Mouse (Mus musculus): ENCODE data around the gene Fam124a. TPM values are rescaled to one million over a fixed set of nuclear protein-coding genes. Genes with fewer than 3 reads are reported as not detected.

Fam124a gene
- 49.0 and 50.7 TPM in 2 replicates for polyA plus RNA-seq (2015; fragmentation: Nextera tagmentation; extraction: Ambion mirVana)

GRCm38 (mm10) chr14:62555309-62555829 is at the start of gene Fam124a:
Gene Fam124a, plus strand, starts transcription at chr14:62555737.
- ATAC-seq (replicated peaks) = peak; percentile 94
- H3K4me3 ChIP-seq = peak within 1 kb of the TSS; percentile 83
- WGBS = 0% methylated on average over 51 of the region's 51 CpGs
- H3K4me1 ChIP-seq = peaks cover 30% of the 10 kb centered on the region
- H3K9me3 ChIP-seq = no peaks in the 10 kb centered on the region
- peak within 1 kb of the TSS; percentile 90 for H3K4me2 ChIP-seq
- H3K9ac ChIP-seq = peak within 1 kb of the TSS; percentile 74
- H3K36me3 ChIP-seq (replicated peaks) = no peaks in the 10 kb centered on the region
- H3K27ac ChIP-seq = peak within 1 kb of the TSS; percentile 79
- no peaks in the 10 kb centered on the region for H3K27me3 ChIP-seq (replicated peaks)

- Histone ChIP-seq H3K27ac (no peak overlapping the region), H3K27me3 (replicated peaks) (no peaks in the 10 kb centered on the region), H3K4me3 (no peak overlapping the region), H3K36me3 (replicated peaks) (no peaks in the 10 kb centered on the region), H3K9ac (no peak overlapping the region), H3K4me1 (no peaks in the 10 kb centered on the region), H3K9me3 (no peaks in the 10 kb centered on the region), H3K4me2 (no peak overlapping the region)
- 79% methylated on average over 3 of the region's 3 CpGs for WGBS
- ATAC-seq (replicated peaks) = no peak
Observed at GRCm38 (mm10) chr14:62506261-62506660, 49.3 kb upstream of the Fam124a start.

- no peak for ATAC-seq (replicated peaks)
- no peaks in the 10 kb centered on the region for H3K36me3 ChIP-seq (replicated peaks)
- no peaks in the 10 kb centered on the region for H3K9me3 ChIP-seq
Observed at GRCm38 (mm10) chr14:62509350-62509749, 46.2 kb upstream of the Fam124a start.

GRCm38 (mm10) chr14:62512845-62513244 is 42.7 kb upstream of the Fam124a start:
- H3K4me2 ChIP-seq = no peak overlapping the region
- no peak for ATAC-seq (replicated peaks)
- H3K9ac ChIP-seq = no peak overlapping the region
- no peak overlapping the region for H3K27ac ChIP-seq
- no peak overlapping the region for H3K4me3 ChIP-seq
- WGBS = 35% methylated on average over 1 of the region's 1 CpGs
- no peaks in the 10 kb centered on the region for H3K36me3 ChIP-seq (replicated peaks)
- H3K27me3 ChIP-seq (replicated peaks) = no peaks in the 10 kb centered on the region
- no peaks in the 10 kb centered on the region for H3K9me3 ChIP-seq
- no peaks in the 10 kb centered on the region for H3K4me1 ChIP-seq

More at GRCm38 (mm10) chr14:62509350-62509749, 46.2 kb upstream of the Fam124a start:
- no peaks in the 10 kb centered on the region for H3K27me3 ChIP-seq (replicated peaks)
- H3K4me2 ChIP-seq = no peak overlapping the region
- no peak overlapping the region for H3K27ac ChIP-seq
- no peak overlapping the region for H3K4me3 ChIP-seq
- 49% methylated on average over 3 of the region's 3 CpGs for WGBS
- no peaks in the 10 kb centered on the region for H3K4me1 ChIP-seq
- no peak overlapping the region for H3K9ac ChIP-seq

GRCm38 (mm10) chr14:62530951-62531350 is 24.6 kb upstream of the Fam124a start:
- H3K4me1 ChIP-seq = no peaks in the 10 kb centered on the region
- no peak overlapping the region for H3K4me3 ChIP-seq
- no peaks in the 10 kb centered on the region for H3K27me3 ChIP-seq (replicated peaks)
- no peak for ATAC-seq (replicated peaks)
- no peak overlapping the region for H3K27ac ChIP-seq
- H3K36me3 ChIP-seq (replicated peaks) = no peaks in the 10 kb centered on the region
- H3K9me3 ChIP-seq = no peaks in the 10 kb centered on the region
- no peak overlapping the region for H3K4me2 ChIP-seq
- 78% methylated on average over 2 of the region's 2 CpGs for WGBS
- H3K9ac ChIP-seq = no peak overlapping the region

GRCm38 (mm10) chr14:62536127-62536526 is 19.4 kb upstream of the Fam124a start:
- H3K27ac ChIP-seq = no peak overlapping the region
- no peak for ATAC-seq (replicated peaks)
- H3K27me3 ChIP-seq (replicated peaks) = no peaks in the 10 kb centered on the region
- H3K4me2 ChIP-seq = no peak overlapping the region
- no peaks in the 10 kb centered on the region for H3K36me3 ChIP-seq (replicated peaks)
- 59% methylated on average over 5 of the region's 5 CpGs for WGBS
- no peaks in the 10 kb centered on the region for H3K9me3 ChIP-seq
- H3K4me3 ChIP-seq = no peak overlapping the region
- no peak overlapping the region for H3K9ac ChIP-seq
- no peaks in the 10 kb centered on the region for H3K4me1 ChIP-seq

- no peak for ATAC-seq (replicated peaks)
- H3K4me3 ChIP-seq = no peak overlapping the region
- H3K9ac ChIP-seq = no peak overlapping the region
- no peaks in the 10 kb centered on the region for H3K4me1 ChIP-seq
- H3K27ac ChIP-seq = no peak overlapping the region
- WGBS = 80% methylated on average over 5 of the region's 5 CpGs
- no peak overlapping the region for H3K4me2 ChIP-seq
- H3K36me3 ChIP-seq (replicated peaks) = no peaks in the 10 kb centered on the region
- no peaks in the 10 kb centered on the region for H3K9me3 ChIP-seq
- no peaks in the 10 kb centered on the region for H3K27me3 ChIP-seq (replicated peaks)
Observed at GRCm38 (mm10) chr14:62536988-62537387, 18.5 kb upstream of the Fam124a start.

GRCm38 (mm10) chr14:62539834-62540233 is 15.7 kb upstream of the Fam124a start:
- ATAC-seq (replicated peaks) = no peak

GRCm38 (mm10) chr14:62541751-62542150 is 13.8 kb upstream of the Fam124a start:
- Histone ChIP-seq H3K9ac (no peak overlapping the region), H3K4me1 (no peaks in the 10 kb centered on the region), H3K9me3 (no peaks in the 10 kb centered on the region), H3K27ac (no peak overlapping the region), H3K27me3 (replicated peaks) (no peaks in the 10 kb centered on the region), H3K4me2 (no peak overlapping the region), H3K36me3 (replicated peaks) (no peaks in the 10 kb centered on the region), H3K4me3 (no peak overlapping the region)
- ATAC-seq (replicated peaks) = no peak
- WGBS = 74% methylated on average over 1 of the region's 1 CpGs

More at GRCm38 (mm10) chr14:62539834-62540233, 15.7 kb upstream of the Fam124a start:
- Histone ChIP-seq H3K4me3 (no peak overlapping the region), H3K27ac (no peak overlapping the region), H3K36me3 (replicated peaks) (no peaks in the 10 kb centered on the region), H3K4me2 (no peak overlapping the region), H3K9me3 (no peaks in the 10 kb centered on the region), H3K4me1 (no peaks in the 10 kb centered on the region), H3K9ac (no peak overlapping the region), H3K27me3 (replicated peaks) (no peaks in the 10 kb centered on the region)
- 70% methylated on average over 3 of the region's 3 CpGs for WGBS

- 86% methylated on average over 6 of the region's 6 CpGs for WGBS
- Histone ChIP-seq H3K4me2 (no peak overlapping the region), H3K9me3 (no peaks in the 10 kb centered on the region), H3K9ac (no peak overlapping the region), H3K27me3 (replicated peaks) (no peaks in the 10 kb centered on the region), H3K4me3 (no peak overlapping the region), H3K4me1 (no peaks in the 10 kb centered on the region), H3K36me3 (replicated peaks) (no peaks in the 10 kb centered on the region), H3K27ac (no peak overlapping the region)
- no peak for ATAC-seq (replicated peaks)
Observed at GRCm38 (mm10) chr14:62546296-62546695, 9.2 kb upstream of the Fam124a start.

GRCm38 (mm10) chr14:62546746-62547145 is 8.8 kb upstream of the Fam124a start:
- no peak overlapping the region for H3K9ac ChIP-seq
- no peaks in the 10 kb centered on the region for H3K27me3 ChIP-seq (replicated peaks)
- H3K9me3 ChIP-seq = no peaks in the 10 kb centered on the region
- H3K4me2 ChIP-seq = no peak overlapping the region
- H3K27ac ChIP-seq = no peak overlapping the region
- H3K4me3 ChIP-seq = no peak overlapping the region
- 58% methylated on average over 4 of the region's 4 CpGs for WGBS
- no peaks in the 10 kb centered on the region for H3K36me3 ChIP-seq (replicated peaks)
- ATAC-seq (replicated peaks) = no peak
- no peaks in the 10 kb centered on the region for H3K4me1 ChIP-seq

- no peak for ATAC-seq (replicated peaks)
Observed at GRCm38 (mm10) chr14:62550121-62550520, 5.4 kb upstream of the Fam124a start.

GRCm38 (mm10) chr14:62552771-62553170 is 2.8 kb upstream of the Fam124a start:
- Histone ChIP-seq H3K4me2 (no peak overlapping the region), H3K27ac (no peak overlapping the region), H3K27me3 (replicated peaks) (no peaks in the 10 kb centered on the region), H3K9ac (no peak overlapping the region), H3K4me3 (no peak overlapping the region), H3K36me3 (replicated peaks) (no peaks in the 10 kb centered on the region), H3K4me1 (peaks cover 21% of the 10 kb centered on the region), H3K9me3 (no peaks in the 10 kb centered on the region)
- 93% methylated on average over 4 of the region's 4 CpGs for WGBS
- ATAC-seq (replicated peaks) = no peak

More at GRCm38 (mm10) chr14:62550121-62550520, 5.4 kb upstream of the Fam124a start:
- no peaks in the 10 kb centered on the region for H3K9me3 ChIP-seq
- WGBS = 29% methylated on average over 4 of the region's 4 CpGs
- H3K4me2 ChIP-seq = no peak overlapping the region
- H3K36me3 ChIP-seq (replicated peaks) = no peaks in the 10 kb centered on the region
- H3K9ac ChIP-seq = no peak overlapping the region
- H3K27ac ChIP-seq = no peak overlapping the region
- H3K4me3 ChIP-seq = no peak overlapping the region
- H3K27me3 ChIP-seq (replicated peaks) = no peaks in the 10 kb centered on the region
- peaks cover 4% of the 10 kb centered on the region; the same call in 1 of the 2 replicates for H3K4me1 ChIP-seq

All from midbrain, embryonic 15.5 days (tissue).